Mouse (Mus musculus) frontal cortex, postnatal 14 days (tissue): ENCODE results near the gene Spag4.

Experiments used
- DNase-seq, 2 experiments: peaks; one replicate each; pipeline ENCODE4 v3.0.0; 2022; ENCODE audit warnings: low spot score in 2 of 2

Spag4 gene

GRCm38 (mm10) chr2:156065099-156066041 is at the start of gene Spag4:
Spag4 (plus strand) TSS chr2:156065175.
- DNase-seq = peak in 1 of 2 experiments; percentile 36

GRCm38 (mm10) chr2:156018106-156018505 is 46.9 kb upstream of the Spag4 start:
- DNase-seq = no peak

GRCm38 (mm10) chr2:156021219-156021618 is 43.8 kb upstream of the Spag4 start:
- DNase-seq = no peak

GRCm38 (mm10) chr2:156021765-156022164 is 43.2 kb upstream of the Spag4 start:
- DNase-seq = no peak

- DNase-seq = no peak
These were observed 39.5 kb upstream of the Spag4 start for GRCm38 (mm10) chr2:156025482-156025881.

GRCm38 (mm10) chr2:156039390-156039789 is 25.6 kb upstream of the Spag4 start:
- no peak for DNase-seq

- no peak for DNase-seq
These were observed 22.1 kb upstream of the Spag4 start for GRCm38 (mm10) chr2:156042903-156043302.

GRCm38 (mm10) chr2:156047929-156048328 is 17.0 kb upstream of the Spag4 start:
- no peak for DNase-seq

GRCm38 (mm10) chr2:156052816-156053215 is 12.2 kb upstream of the Spag4 start, which contains the start of gene Fer1l4:
Fer1l4 (minus strand) TSS chr2:156052947.
- no peak for DNase-seq

- DNase-seq = no peak
These were observed 1.2 kb downstream of the Spag4 start for GRCm38 (mm10) chr2:156066126-156066525.

GRCm38 (mm10) chr2:156067916-156068315 is 2.9 kb downstream of the Spag4 start:
- DNase-seq = no peak

GRCm38 (mm10) chr2:156071236-156071635 is 6.3 kb downstream of the Spag4 start:
- DNase-seq = no peak

- DNase-seq = no peak
These were observed 8.8 kb downstream of the Spag4 start for GRCm38 (mm10) chr2:156073725-156074124.

- no peak for DNase-seq
These were observed 12.5 kb downstream of the Spag4 start for GRCm38 (mm10) chr2:156077461-156077860.

GRCm38 (mm10) chr2:156078421-156079182 is 13.6 kb downstream of the Spag4 start:
- no peak for DNase-seq

GRCm38 (mm10) chr2:156079183-156079560 is 14.2 kb downstream of the Spag4 start:
- DNase-seq = no peak

GRCm38 (mm10) chr2:156079674-156080073 is 14.7 kb downstream of the Spag4 start:
- DNase-seq = no peak

GRCm38 (mm10) chr2:156080391-156080790 is 15.4 kb downstream of the Spag4 start:
- DNase-seq = no peak

GRCm38 (mm10) chr2:156084541-156084940 is 19.6 kb downstream of the Spag4 start:
- no peak for DNase-seq

GRCm38 (mm10) chr2:156087391-156088110 is 22.6 kb downstream of the Spag4 start:
- DNase-seq = no peak

GRCm38 (mm10) chr2:156089799-156090198 is 24.8 kb downstream of the Spag4 start:
- DNase-seq = no peak

- DNase-seq = no peak
These were observed 27.0 kb downstream of the Spag4 start for GRCm38 (mm10) chr2:156091926-156092325.
